Mouse (Mus musculus) neural tube, embryonic 10.5 days (tissue): ENCODE results near the gene Itgb7.
A peak's percentile ranks its signal among the peaks of the same experiment; 100 is the strongest.

ENCODE experiments used
- DNase-seq: peaks from one replicate; pipeline ENCODE4 v3.0.0-alpha.2; 2017; ENCODE audit warnings: low spot score; ENCODE audit errors: extremely low spot score

Gene Itgb7

GRCm38 (mm10) chr15:102231748-102232147 lies at the start of gene Itgb7:
Gene Itgb7, minus strand, starts transcription at chr15:102231944.
- no peak for DNase-seq

DNA sequence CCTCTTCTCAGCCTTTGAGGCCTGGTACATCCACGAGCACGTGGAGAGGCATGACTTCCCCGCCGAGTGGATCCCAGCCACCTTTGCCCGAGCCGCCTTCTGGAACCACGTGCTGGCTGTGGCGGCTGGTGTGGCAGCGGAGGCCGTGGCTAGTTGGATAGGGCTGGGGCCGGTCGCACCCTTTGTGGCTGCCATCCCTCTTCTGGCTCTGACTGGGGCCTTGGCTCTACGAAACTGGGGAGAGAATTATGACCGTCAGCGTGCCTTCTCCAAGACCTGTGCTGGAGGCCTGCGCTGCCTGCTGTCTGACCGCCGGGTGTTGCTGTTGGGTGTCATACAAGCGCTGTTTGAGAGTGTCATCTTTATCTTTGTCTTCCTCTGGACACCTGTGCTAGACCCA lies 48.9 kb upstream of the Itgb7 start:
- no peak for DNase-seq

DNA sequence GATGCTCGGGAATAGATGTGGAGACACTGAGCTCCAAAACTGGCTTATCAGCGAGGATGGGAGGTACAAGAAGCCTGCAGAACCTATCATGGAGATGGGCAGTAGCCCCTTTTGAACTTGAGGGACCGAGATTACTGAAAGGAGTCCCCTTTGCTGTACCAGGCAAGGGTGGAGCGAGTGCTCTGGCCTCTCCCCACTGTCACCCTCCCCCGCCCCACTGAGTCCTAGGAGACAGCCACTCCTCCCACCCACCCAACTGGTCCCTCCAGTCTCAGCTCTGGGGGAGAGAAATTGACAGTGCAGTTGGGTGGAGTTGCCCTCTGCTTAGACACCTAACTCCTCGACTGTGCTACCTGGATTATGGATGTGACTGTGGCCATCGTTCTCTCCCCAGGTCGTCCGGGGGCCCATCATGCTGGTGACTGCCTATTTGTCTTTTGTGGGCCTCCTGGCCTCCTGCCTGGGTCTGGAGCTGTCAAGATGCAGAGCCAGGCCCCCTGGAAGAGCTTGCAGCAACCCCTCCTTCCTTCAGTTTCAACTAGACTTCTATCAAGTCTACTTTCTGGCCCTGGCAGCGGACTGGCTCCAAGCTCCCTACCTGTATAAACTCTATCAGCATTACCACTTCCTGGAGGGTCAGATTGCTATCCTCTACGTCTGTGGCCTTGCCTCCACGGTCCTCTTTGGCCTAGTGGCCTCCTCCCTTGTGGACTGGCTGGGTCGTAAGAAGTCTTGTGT lies 48.2 kb upstream of the Itgb7 start:
- no peak for DNase-seq

- DNase-seq, result peak; percentile 94
Measured at GRCm38 (mm10) chr15:102279092-102279782, 47.5 kb upstream of the Itgb7 start, which contains the start of gene Mfsd5. Gene Mfsd5, plus strand, starts transcription at chr15:102279454.

- DNase-seq, result no peak
Measured at GRCm38 (mm10) chr15:102278726-102279091, 47.0 kb upstream of the Itgb7 start.

GRCm38 (mm10) chr15:102273982-102274716 lies 42.4 kb upstream of the Itgb7 start:
- no peak for DNase-seq

- DNase-seq, result no peak
Measured at GRCm38 (mm10) chr15:102271441-102271840, 39.7 kb upstream of the Itgb7 start.

DNA sequence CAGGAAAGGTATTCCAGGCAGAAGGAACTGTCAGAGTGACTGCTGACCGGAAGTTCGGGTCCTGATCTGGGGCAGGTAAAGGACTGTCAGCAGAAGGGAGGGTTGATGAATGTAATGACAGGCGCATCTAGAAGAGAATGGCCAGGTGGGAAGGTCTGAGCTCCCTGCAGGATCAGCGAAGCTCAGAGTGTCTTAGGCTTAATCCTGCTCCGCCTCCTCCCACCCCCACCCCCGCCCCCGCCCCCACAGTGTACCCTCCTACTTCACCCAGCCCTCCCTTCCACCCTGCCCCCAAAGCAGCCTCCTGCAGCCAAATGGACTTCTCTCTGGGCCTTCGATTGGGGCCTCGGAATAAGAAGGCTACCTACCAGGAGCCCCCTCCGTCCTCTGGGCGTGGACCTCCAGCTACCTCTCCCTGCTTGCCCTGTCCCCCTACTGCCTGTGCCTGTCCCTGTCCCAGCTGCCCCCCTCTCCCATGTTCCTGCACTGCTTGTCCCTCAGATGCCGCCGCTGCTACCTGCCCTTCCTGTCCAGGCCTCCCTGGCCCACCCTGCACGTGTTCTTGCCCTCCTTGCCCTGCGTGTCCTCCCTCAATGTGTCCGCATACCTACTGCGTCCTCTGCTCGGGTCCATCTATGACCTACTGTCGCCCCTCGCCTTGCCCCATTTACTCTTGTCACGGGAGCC lies 38.7 kb upstream of the Itgb7 start, which contains the start of gene Gm9918:
Gm9918 (plus strand) TSS at position 290 of the 687 bp plus-strand sequence.
- DNase-seq, result peak; percentile 36

DNA sequence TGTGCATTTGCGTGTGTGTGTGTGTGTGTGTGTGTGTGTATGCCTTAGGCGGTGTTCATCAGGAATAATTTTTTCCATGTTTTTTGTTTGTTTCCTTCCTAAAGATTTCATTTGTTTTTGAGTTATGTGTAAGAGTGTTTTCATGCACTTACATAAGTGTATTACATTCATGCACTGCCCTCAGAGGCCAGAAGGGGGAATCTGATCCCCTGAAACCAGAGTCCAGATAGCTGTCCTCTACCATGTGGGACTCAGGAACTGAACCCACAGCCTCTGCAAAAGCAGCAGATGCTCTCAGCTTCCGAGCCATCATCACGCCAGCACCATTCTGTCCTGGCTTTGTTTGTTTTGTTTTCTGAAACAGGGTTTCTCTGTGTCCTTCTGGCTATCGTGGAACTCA lies 33.8 kb upstream of the Itgb7 start:
- DNase-seq, result no peak

DNA sequence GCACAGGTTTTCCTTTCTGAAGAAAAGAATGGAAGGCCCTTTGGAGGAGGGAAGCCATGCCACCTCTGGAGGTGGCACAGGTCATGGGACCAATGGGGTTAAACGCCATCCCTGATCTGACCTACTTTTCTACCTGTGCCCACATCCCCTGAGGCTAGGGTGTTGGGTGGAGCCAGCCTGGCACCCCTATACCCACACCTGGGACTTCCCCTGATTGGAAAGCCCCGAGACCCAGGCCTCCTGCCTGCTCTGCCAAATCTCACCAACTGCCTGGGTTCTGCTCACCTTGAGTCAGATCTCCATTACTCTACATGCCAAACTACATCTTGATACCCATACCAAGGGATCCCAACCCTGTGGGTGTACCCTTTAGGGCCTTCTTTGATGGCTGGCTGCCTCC lies 31.3 kb upstream of the Itgb7 start:
- no peak for DNase-seq

DNA sequence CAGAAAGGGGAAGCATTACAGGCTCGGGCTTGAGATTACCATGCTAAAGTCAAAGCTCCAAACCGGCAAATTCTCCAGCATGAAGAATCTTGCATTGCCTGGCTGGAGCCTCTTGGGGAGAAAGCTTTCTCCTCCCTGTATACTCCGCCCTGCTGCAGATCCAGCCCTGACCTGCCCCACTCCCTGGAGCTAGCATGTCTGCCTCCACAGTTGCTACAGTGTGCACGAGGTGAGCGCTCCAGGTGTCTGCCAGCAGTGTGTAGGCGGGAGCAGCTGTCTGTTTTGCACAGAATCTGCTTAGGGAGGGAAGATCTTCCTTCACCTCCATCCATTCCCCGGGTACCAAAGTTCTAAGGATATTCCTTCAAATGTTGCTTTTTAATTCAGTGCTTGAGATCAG lies 30.8 kb upstream of the Itgb7 start:
- no peak for DNase-seq

GRCm38 (mm10) chr15:102258581-102259253 lies 27.0 kb upstream of the Itgb7 start:
- DNase-seq, result no peak

DNA sequence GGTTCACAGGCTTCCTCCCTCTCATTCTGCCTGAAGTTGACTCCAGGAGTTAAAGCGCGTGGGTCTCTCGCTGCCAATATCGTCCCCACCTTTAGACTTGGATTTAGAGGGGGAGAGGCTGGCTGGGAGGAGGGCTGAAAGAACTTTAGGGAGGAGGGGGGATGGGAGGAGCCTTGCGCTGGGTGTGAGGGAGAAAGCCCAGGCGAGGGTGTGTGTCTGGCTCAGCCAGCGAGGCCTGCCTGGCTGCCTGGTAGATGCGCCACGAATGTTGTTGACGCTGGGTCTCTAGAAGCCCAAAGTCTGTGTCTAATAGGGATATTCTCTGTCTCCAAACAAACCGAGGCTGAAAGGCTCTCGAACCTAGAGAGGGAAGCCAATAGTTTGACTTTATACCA lies 26.3 kb upstream of the Itgb7 start:
- peak; percentile 45 for DNase-seq

- DNase-seq, result peak; percentile 47
Measured at GRCm38 (mm10) chr15:102257202-102258075, 25.7 kb upstream of the Itgb7 start, which contains the start of gene Rarg. Gene Rarg, minus strand, starts transcription at chr15:102257517.

DNA sequence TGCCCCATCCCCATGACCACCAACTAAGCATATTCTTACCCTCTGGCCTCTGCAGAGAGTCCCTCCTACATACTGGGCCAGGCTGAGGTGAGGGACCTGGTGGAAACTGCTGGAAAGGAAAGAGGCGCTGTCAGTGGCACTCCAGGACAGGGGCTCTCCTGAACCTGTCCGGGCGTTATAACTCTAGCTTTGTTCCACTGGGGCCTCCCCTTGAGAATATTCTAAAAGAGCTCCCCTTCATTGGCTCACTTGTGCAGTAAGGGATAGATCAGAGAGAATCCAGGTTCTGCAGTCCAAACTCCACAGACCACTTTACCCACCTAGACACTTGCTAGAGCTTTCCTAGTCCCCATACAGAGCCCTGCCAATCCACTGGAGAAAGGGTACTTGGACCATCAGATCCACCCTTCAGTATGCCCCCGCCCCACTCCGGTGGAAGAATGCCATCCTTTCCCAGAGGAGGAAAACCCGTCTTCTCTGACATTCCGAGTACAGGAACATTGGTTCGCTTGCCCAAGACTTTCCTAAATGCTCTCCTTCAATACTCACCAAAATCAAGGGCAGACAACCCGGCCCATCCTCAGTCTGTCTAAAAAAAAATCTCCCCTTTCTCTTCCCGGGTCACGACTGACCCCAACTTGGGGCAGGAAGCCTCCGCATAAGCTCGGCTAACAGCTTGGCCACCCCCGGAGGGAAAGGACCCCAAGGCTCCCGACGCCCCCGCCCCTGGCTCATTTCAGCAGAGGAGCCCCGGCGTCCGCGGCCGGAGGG lies 24.9 kb upstream of the Itgb7 start:
- DNase-seq, result peak; percentile 47

DNA sequence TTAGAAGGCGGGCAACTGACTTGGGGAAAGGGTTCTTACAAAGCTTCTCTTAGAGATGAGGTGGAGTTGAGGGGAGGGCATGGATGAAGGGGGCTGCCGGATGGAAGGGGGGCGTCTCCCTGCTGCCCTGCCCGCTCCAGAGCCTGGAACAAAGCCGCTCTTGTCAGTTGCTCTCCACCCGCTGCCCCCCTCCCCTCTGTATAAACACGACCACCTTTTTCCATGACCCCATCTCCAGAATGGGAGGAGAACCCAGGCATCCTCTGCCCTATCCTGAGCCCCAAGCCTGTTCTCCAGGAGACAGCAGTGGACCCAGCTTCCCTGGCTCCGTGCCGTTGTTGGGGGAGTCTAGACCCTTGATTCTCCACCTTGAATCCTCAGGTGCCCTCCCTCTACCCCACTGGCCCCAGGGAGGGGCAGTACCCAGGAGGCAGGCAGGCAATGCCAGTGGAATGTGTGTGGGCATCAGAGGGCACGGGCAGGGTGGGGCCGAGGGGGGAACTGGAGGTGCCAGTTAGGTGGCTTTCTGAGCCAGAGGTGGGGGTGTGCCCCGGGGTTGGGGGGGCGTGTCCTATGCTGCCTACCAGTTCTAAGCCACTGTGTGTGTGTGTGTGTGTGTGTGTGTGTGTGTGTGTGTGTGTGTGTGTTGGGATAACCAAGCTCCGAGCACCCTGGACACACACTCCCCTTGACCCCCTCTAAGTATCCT lies 24.0 kb upstream of the Itgb7 start:
- no peak for DNase-seq

DNA sequence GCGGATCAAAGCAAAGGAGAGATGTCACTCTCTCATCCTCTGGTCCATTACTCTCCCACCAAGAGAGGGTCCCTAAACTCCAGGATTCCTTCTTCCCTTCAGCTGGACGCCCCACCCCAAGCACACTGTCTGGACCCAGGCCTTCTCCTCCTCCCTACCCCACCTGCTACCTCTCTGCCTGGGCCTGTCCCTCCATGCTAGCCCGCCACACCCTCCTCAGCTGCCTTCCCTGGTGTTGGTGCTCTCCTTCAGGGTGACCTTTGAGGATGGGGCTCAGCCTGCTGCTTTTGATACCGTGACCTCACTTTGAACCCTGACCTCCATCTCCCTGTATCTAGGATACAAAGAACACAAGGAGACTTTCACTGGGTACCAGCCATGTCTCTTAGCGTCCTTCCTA lies 18.8 kb upstream of the Itgb7 start:
- DNase-seq, result no peak

- DNase-seq, result no peak
Measured at GRCm38 (mm10) chr15:102249967-102250366, 18.2 kb upstream of the Itgb7 start.
